Mouse (Mus musculus) brain, adult 10 weeks (tissue): ENCODE results near the gene Slitrk6. TPM values are rescaled to one million over a fixed set of nuclear protein-coding genes. Genes with fewer than 3 reads are reported as not detected.

Source experiments
- polyA plus RNA-seq: library from polyadenylated mRNA; stranded (reverse); fragments of 350-450 nt; fragmentation: Illumina TruSeq; extraction: RNeasy Lipid Tissue Mini Kit (QIAGEN cat#74804); gene quantifications from one replicate; pipeline ENCODE4 v1.2.3, GENCODE M21; 2015; ENCODE audit warnings: low read depth, low replicate concordance

The Slitrk6 gene
- 3.9 TPM for polyA plus RNA-seq

DNA sequence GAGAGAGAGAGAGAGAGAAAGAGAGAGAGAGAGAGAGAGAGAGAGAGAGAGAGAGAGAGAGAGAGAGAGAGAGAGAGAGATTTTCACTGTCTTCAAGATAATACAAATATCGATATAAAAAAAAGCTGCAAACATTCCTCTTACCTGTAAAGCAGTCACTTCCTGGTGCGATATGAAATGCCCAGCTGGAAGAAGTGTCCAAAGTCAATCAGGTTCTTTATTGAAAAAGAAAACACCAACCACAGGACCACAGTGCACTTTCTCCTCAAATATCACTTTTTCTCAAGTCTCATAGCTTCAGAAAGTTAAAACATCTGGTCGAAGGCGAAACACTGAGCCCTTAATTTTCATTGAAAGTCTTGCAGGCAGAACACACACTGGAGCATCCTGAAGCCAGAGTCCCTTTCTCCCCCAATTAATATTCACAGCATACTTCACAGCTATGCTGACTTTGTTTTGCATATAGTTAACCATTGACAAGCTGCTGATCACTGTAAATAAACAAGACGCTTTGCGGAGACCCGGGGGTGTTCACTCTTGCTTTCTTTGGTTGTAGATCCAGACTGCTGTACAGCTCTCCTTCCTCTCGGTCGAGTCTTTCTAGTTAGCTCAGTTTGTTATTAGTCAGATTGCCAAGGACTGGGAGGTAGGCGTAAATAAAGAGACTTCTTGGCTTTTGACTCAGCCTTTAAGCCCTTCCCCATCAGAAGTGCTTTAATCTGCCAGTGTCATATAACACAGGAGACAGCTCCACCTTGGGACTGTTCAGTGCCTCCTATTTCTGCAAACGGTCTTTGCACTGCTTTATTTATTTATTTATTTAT, at the start of gene Slitrk6:
Gene Slitrk6, minus strand, starts transcription at position 666 of the 824 bp plus-strand sequence.

